Mouse (Mus musculus) heart, adult 2 months (tissue): ENCODE data around the gene Ogdh.

ENCODE experiments used
- CTCF ChIP-seq: fragments of 200-600 bp; IDR thresholded peaks from 2 replicates; pipeline ENCODE4 v1.8.1; 2022; ENCODE audit warnings: antibody characterized with exemption, mild to moderate bottlenecking, moderate library complexity
- EP300 ChIP-seq: fragments of 200-500 bp; IDR thresholded peaks from 2 replicates; pipeline ENCODE4 v1.6.1; 2011; ENCODE audit warnings: low read depth, low read length, control low read depth; ENCODE audit not compliant: insufficient read depth
- POLR2A ChIP-seq: fragments of 200-500 bp; IDR thresholded peaks from 2 replicates; pipeline ENCODE4 v1.6.1; 2011; ENCODE audit warnings: mild to moderate bottlenecking, low read depth, low read length, control low read depth; ENCODE audit not compliant: insufficient read depth

- no peak for TF ChIP-seq CTCF
- TF ChIP-seq POLR2A = no peak
- no peak for TF ChIP-seq EP300
Observed at GRCm38 (mm10) chr11:6319374-6319773, 27.9 kb downstream of the Ogdh start.
